Mouse (Mus musculus) embryo, embryonic 10 days (tissue): ENCODE measurements around the gene 1700037H04Rik.
A peak's percentile ranks its signal among the peaks of the same experiment; 100 is the strongest.

Source experiments
- DNase-seq: peaks from one replicate; pipeline ENCODE4 v3.0.0-alpha.2; 2015; ENCODE audit warnings: low spot score

Gene 1700037H04Rik

GRCm38 (mm10) chr2:131146193-131147042 lies 13.5 kb downstream of the 1700037H04Rik start:
- DNase-seq: no peak

GRCm38 (mm10) chr2:131145536-131145935 lies 14.3 kb downstream of the 1700037H04Rik start:
- no peak for DNase-seq

DNA sequence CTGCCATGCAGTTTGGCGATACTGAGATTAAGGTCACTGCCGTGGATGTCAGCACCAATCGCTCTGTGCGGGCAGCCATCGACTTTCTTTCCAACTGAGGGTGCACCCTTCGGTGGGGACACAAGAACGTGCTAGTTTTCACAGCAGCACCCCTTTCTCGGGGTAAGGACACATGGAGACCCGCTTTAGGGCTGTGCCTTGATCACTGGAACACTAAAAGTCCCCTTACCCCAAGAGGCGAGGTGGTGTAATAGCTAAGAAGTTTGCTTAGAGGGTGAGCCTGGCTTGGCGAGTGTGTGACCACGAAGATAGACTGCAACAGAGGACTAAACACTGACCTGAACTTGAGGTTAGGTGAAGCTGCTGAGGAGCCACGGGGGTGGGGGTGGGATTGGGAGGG lies 14.8 kb downstream of the 1700037H04Rik start:
- DNase-seq: no peak

- no peak for DNase-seq
Observed at GRCm38 (mm10) chr2:131143007-131143780, 16.7 kb downstream of the 1700037H04Rik start.

GRCm38 (mm10) chr2:131142592-131142991 lies 17.3 kb downstream of the 1700037H04Rik start:
- DNase-seq: peak; percentile 84

GRCm38 (mm10) chr2:131141336-131141986 lies 18.4 kb downstream of the 1700037H04Rik start:
- no peak for DNase-seq

- no peak for DNase-seq
Observed at GRCm38 (mm10) chr2:131140533-131140905, 19.4 kb downstream of the 1700037H04Rik start.

GRCm38 (mm10) chr2:131139886-131140532 lies 19.9 kb downstream of the 1700037H04Rik start:
- no peak for DNase-seq

DNA sequence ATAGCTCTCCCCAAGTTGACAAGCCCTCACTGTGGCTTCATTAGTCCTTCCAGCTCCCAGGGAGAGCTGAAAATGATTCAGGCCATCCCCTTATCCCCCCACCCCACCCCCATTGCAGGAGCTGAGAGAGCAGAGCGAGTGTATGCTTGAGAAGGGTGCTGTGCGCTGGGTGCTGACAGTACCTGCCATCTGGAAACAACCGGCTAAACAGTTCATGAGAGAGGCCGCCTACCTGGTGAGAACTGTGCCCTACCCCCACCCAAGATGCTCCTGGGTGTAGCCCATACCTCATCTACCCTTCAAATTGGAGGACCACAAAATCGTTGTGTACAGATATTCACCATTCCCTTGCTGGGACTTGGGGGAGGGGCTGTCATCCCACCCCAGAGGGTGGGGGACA lies 20.6 kb downstream of the 1700037H04Rik start:
- DNase-seq: no peak

- no peak for DNase-seq
Observed at GRCm38 (mm10) chr2:131138760-131139159, 21.1 kb downstream of the 1700037H04Rik start.

GRCm38 (mm10) chr2:131138296-131138695 lies 21.6 kb downstream of the 1700037H04Rik start:
- DNase-seq: no peak

- no peak for DNase-seq
Observed at GRCm38 (mm10) chr2:131135521-131136139, 24.3 kb downstream of the 1700037H04Rik start.

GRCm38 (mm10) chr2:131134826-131135400 lies 25.0 kb downstream of the 1700037H04Rik start:
- no peak for DNase-seq

GRCm38 (mm10) chr2:131134381-131134780 lies 25.5 kb downstream of the 1700037H04Rik start:
- no peak for DNase-seq

DNA sequence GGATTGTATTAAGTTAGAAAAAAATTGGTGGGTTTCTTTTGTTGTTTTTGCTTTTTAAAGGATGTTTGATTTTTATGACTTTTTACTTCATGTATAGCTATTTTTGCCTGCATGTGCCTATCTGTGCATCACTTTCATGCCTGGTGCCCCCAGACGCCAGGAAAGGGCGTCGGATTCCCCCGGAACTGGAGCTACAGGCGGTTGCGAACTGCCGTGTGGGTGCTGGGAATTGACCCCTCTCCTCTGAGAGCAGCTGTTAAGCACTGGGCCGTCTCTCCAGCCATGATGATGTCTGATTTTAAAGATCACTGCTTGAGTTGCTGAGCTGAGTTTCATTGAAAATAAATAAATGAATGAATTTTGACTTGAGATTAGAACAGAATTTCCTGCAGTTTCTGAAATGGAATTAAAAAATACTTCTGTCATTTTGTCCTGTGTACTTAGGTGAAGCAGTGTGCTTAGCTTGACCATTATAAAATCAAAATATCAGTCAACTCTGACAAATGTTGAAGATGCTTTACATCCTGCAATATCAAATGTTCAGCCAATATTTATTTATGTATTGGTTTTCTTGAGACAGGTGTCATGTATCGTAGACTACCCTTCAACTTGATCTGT lies 26.8 kb downstream of the 1700037H04Rik start, which contains the start of gene Gm11037:
TSS of gene Gm11037 (plus strand) at position 568 of the 618 bp plus-strand sequence.
- DNase-seq: no peak

- DNase-seq: no peak
Observed at GRCm38 (mm10) chr2:131132111-131132888, 27.6 kb downstream of the 1700037H04Rik start.

- DNase-seq: no peak
Observed at GRCm38 (mm10) chr2:131130849-131131248, 29.0 kb downstream of the 1700037H04Rik start.

- DNase-seq: no peak
Observed at GRCm38 (mm10) chr2:131129836-131130235, 30.0 kb downstream of the 1700037H04Rik start.

DNA sequence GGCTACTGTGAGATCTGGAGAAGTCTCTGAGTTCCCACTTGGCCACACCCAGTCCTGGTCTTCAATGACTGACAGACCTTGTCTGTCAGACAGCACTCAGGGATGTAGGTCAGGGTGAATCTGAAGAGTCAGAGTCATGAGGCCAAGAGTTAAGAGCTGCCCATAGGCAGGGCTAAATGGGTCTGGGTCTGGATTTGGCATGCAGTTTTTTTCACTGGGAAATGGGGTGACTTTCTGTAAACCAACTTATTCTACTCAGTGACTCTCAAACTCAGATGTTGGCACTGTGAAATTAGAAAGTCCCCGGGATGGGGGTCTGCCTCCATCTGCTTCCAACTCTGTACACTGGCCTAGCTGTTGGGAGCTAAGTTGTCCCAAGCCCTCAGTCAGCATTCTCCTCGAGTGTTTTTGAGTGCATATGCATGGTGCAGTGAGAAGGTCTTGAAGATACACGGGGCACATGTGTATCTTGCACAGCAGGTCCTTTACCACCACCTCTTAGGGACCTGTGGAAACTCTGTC lies 31.2 kb downstream of the 1700037H04Rik start:
- no peak for DNase-seq

DNA sequence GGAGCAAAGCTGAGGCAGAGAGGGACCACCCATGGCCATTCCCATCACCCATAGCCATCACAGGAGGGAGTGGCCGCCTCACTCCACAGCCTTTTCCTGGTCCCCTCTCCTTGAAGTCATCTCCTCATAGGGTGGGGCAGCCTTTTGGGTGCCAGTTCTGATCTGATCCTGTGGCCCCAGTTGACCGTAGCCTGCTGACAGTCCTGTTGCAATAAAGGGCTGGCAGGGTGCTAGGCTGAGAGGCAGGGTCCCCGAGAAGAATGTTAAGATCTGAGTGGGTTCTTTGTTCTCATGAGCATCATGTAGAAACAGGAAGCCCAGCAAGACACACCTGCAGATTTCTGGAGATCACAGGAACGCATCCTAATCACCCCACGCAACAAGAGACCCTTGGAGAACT lies 31.7 kb downstream of the 1700037H04Rik start:
- no peak for DNase-seq
